Mouse (Mus musculus) lung, postnatal 0 days (tissue): ENCODE measurements at regions not wholly inside any gene's neighbourhood (a gene's known extent, or its start where the extent isn't known, plus 50 kb on each side); places are given as distances from the start of the nearest gene placed in this dataset.

Experiments used
- CTCF ChIP-seq: IDR thresholded peaks from 2 replicates; pipeline ENCODE4 v1.5.1; 2016; ENCODE audit warnings: antibody characterized with exemption, mild to moderate bottlenecking
- EP300 ChIP-seq: IDR thresholded peaks from 2 replicates; pipeline ENCODE4 v1.6.1; 2016; ENCODE audit warnings: antibody characterized with exemption, mild to moderate bottlenecking, control low read depth

DNA sequence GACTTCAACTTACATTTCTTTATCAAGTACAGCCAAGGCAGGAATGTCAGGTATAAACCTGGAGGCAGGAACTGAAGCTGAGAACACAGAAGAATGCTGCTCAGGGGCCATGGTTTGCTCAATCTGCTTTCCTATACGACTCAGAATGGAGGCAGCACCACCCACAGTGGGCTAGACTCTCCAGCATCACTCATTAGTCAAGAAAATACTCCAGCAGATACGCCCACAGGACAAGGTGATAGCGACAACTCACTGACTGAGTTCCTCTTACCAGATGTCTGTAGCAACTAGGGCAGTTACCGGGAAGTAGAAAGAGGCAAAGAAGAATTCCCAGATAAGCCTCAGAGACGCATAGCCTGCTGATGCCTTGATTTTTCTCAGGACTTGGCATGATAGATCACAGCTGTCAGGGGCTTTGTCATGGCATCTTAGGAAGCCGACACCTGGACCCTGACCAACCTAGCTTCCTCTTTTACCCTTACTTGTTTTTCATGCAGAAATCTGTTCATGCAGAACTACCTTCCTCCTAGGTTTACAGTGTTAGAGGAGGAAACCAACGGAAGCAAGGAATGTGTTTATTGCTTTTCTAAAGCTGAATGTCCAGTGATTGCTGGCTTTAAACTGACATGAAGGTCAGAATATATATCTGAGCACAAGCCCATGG, 110.7 kb upstream of the Sp4 start:
- no peak for TF ChIP-seq CTCF
- no peak for TF ChIP-seq EP300
